15 mouse cellular contexts compared by ENCODE assay signal in the genomic region with DNA sequence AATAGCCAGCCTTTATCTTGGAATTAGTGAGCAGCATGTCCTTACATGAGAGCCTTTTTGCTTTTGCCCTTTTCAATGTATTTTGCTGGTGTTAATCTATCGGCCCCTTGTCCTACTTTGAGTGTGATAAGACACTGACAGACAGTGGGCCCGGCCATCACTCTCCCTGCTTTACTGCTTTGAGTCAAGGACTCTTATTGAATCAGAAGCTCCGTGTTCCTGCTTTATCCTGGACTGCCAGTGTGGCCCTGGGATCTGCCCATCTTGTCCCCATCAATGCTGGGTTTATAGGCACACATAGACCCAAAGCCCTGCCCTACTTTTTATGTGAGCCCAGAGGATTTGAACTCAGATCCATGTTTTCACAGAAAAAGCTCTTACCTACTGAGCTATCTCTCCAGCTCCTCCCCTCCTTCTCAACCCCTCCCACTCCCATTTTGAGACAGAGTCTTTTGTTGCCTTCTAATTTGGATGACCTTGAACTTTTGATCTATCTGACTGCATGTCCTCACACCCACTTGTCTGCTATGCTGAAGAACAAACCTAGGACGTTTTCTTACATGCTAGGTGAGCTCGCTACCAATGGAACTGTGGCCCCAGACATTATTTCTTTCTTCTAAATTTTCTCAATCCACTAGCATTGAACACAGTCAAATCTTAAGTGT.
"Had no signal": no experiment of that assay in that cellular context is flagged by ENCODE, and none has a peak within 500 bp of the region (broad histone marks: within the 10 kb centered on the region; RNA-seq: fewer than 3 reads in every experiment).

No protein-coding gene starts in this region.

- H3K36me3 ChIP-seq: kidney, embryonic 15.5 days; liver, embryonic 13.5 days; stomach, embryonic 15.5 days had no signal

- H3K4me1 ChIP-seq: kidney, embryonic 15.5 days; stomach, embryonic 15.5 days had no signal

- H3K4me2 ChIP-seq: kidney, embryonic 15.5 days; liver, embryonic 13.5 days; midbrain, embryonic 11.5 days; stomach, embryonic 15.5 days had no signal

- H3K9me3 ChIP-seq: kidney, embryonic 15.5 days; liver, embryonic 13.5 days; stomach, embryonic 15.5 days had no signal

- H3K27me3 ChIP-seq: kidney, embryonic 15.5 days; stomach, embryonic 15.5 days had no signal

- H3K4me3 ChIP-seq: kidney, embryonic 15.5 days; left cerebral cortex, adult 2 months; liver, embryonic 13.5 days; stomach, embryonic 15.5 days had no signal

- H3K27ac ChIP-seq: kidney, embryonic 15.5 days; left cerebral cortex, adult 2 months; liver, embryonic 13.5 days; stomach, embryonic 15.5 days had no signal

- DNase-seq: kidney, postnatal 10 days; kidney, postnatal 36 days; layer of hippocampus, postnatal 36 days; liver, embryonic 13.5 days; lung, adult 2 months; lung, postnatal 14 days; lung, postnatal 4 days; midbrain, embryonic 14.5 days; right cerebral cortex, postnatal 4 days; spleen, adult 18-20 months; thymus, postnatal 25 days had no signal

- H3K9ac ChIP-seq: kidney, embryonic 15.5 days; liver, embryonic 13.5 days; stomach, embryonic 15.5 days had no signal
